Mouse (Mus musculus) lung, postnatal 0 days (tissue): ENCODE measurements around the gene Zfp219.

ENCODE experiments used
- CTCF ChIP-seq: IDR thresholded peaks from 2 replicates; pipeline ENCODE4 v1.5.1; 2016; ENCODE audit warnings: antibody characterized with exemption, mild to moderate bottlenecking
- EP300 ChIP-seq: IDR thresholded peaks from 2 replicates; pipeline ENCODE4 v1.6.1; 2016; ENCODE audit warnings: antibody characterized with exemption, mild to moderate bottlenecking, control low read depth

DNA sequence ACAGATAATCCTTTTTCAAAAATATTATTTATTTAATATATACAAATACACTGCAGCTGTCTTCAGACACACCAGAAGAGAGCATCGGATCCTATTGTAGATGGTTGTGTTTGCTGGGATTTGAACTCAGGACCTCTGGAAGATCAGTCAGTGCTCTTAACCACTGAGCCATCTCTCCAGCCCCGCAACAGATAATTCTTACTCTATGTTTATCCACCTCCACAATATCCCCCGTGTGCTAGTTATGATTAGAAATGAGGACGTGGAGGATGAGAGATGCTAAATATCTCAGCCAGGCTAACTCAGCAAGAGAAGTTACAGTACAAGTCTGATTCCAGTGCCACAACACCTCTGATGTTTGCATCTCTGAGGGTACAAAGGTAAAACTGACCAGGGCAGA is 26.1 kb downstream of the Zfp219 start:
- TF ChIP-seq CTCF (no peak), EP300 (no peak)
